Mouse (Mus musculus) embryonic facial prominence, embryonic 11.5 days (tissue): ENCODE data around the gene Ppp1r15b. TPM values are rescaled to one million over a fixed set of nuclear protein-coding genes. Genes with fewer than 3 reads are reported as not detected.

Experiments used
- polyA plus RNA-seq: library from polyadenylated mRNA; unstranded; fragments of >200 nt; fragmentation: Nextera tagmentation; extraction: Ambion mirVana; gene quantifications from 2 replicates; pipeline ENCODE4 v1.2.1, GENCODE M21; 2014

The Ppp1r15b gene
- polyA plus RNA-seq, 1 experiment from 2014 or later: 42.1 TPM

Other genes with a start within 250 kb of the Ppp1r15b start
- gene Mdm4, start 100.6 kb upstream of the Ppp1r15b start, polyA plus RNA-seq: 33.7 and 35.7 TPM in 2 replicates
- 6.5 and 8.2 TPM in 2 replicates for gene Pik3c2b, start 85.5 kb upstream of the Ppp1r15b start, polyA plus RNA-seq
- 2.0 and 2.8 TPM in 2 replicates for gene Plekha6, start 33.1 kb downstream of the Ppp1r15b start, polyA plus RNA-seq
- gene Golt1a, start 178.7 kb downstream of the Ppp1r15b start, polyA plus RNA-seq: not detected in 2 replicates
- gene Kiss1, start 190.7 kb downstream of the Ppp1r15b start, polyA plus RNA-seq: not detected in 2 replicates
- gene Ren1, start 219.4 kb downstream of the Ppp1r15b start, polyA plus RNA-seq: not detected in 2 replicates
- 1.5 and 2.8 TPM in 2 replicates for gene Etnk2, start 232.4 kb downstream of the Ppp1r15b start, polyA plus RNA-seq